Mouse (Mus musculus): ENCODE results near the gene Rrp1b.

GRCm38 (mm10) chr17:32028301-32028700 lies 7.6 kb upstream of the Rrp1b start:
- TF ChIP-seq POLR2A (IDR thresholded peaks at IDR 0.05; ENCODE audit: insufficient read depth, low read depth, low read length): no peak
- no peak for TF ChIP-seq CTCF (IDR thresholded peaks at IDR 0.05; ENCODE audit: insufficient read depth, low read depth, low read length)

Measured in olfactory bulb, adult 2 months (tissue).